Mouse (Mus musculus) lung, embryonic 14.5 days (tissue): Measurements from ENCODE around the gene Tle3. TPM values are rescaled to one million over a fixed set of nuclear protein-coding genes. Genes with fewer than 3 reads are reported as not detected.

Source experiments
- ATAC-seq: fragments of 200-750 bp; cut with Nextera tagmentation; 2 replicates; pipeline ENCODE4 v1.8.0; 2017; ENCODE audit warnings: mild to moderate bottlenecking, moderate TSS enrichment, moderate library complexity; ENCODE audit not compliant: insufficient read depth
- DNase-seq: peaks from one replicate; pipeline ENCODE4 v3.0.0-alpha.2; 2015
- H3K27ac ChIP-seq: fragments of 300-500 bp; sonication (generic); 2 replicates; pipeline ENCODE4 v1.5.1; 2014; ENCODE audit warnings: low read depth, mild to moderate bottlenecking, moderate library complexity
- H3K27me3 ChIP-seq: fragments of 300-500 bp; sonication (generic); 2 replicates; pipeline ENCODE4 v1.6.1; 2014; ENCODE audit warnings: low read length, control low read depth; ENCODE audit not compliant: insufficient read depth
- H3K36me3 ChIP-seq: fragments of 300-500 bp; sonication (generic); 2 replicates; pipeline ENCODE4 v1.6.1; 2014; ENCODE audit warnings: control low read depth; ENCODE audit not compliant: insufficient read depth
- H3K4me1 ChIP-seq: fragments of 300-500 bp; sonication (generic); 2 replicates; pipeline ENCODE4 v1.6.1; 2014; ENCODE audit warnings: antibody characterized with exemption, control low read depth; ENCODE audit not compliant: insufficient read depth
- H3K4me2 ChIP-seq: fragments of 300-500 bp; sonication (generic); 2 replicates; pipeline ENCODE4 v1.6.1; 2014; ENCODE audit warnings: mild to moderate bottlenecking
- H3K4me3 ChIP-seq: fragments of 300-500 bp; sonication (generic); 2 replicates; pipeline ENCODE4 v1.5.1; 2014; ENCODE audit warnings: low read depth, low read length
- H3K9ac ChIP-seq: fragments of 300-500 bp; sonication (generic); 2 replicates; pipeline ENCODE4 v1.6.1; 2014
- H3K9me3 ChIP-seq: fragments of 300-500 bp; sonication (generic); 2 replicates; pipeline ENCODE4 v1.6.1; 2016; ENCODE audit warnings: low read depth, low read length, control low read depth
- CTCF ChIP-seq: IDR thresholded peaks from 2 replicates; pipeline ENCODE4 v1.5.1; 2016; ENCODE audit warnings: antibody characterized with exemption, low read depth
- WGBS: fragments of 180-500 bp; shearing (Covaris S2); extraction: QIAGEN DNeasy Blood & Tissue Kit; methylation state at CpG from one replicate; pipeline ENCODE4 v1.1.7; 2014; 5-methylcytosine and 5-hydroxymethylcytosine counted together
- polyA plus RNA-seq: library from polyadenylated mRNA; unstranded; fragments of >200 nt; fragmentation: Nextera tagmentation; extraction: Ambion mirVana; gene quantifications from 2 replicates; pipeline ENCODE4 v1.2.1, GENCODE M21; 2014

Tle3 gene
- polyA plus RNA-seq, 1 experiment from 2014 or later = 32.5 TPM

GRCm38 (mm10) chr9:61457162-61457523 lies 85.0 kb downstream of the Tle3 start:
- no peak overlapping the region for H3K4me3 ChIP-seq
- H3K4me1 ChIP-seq = peaks cover 13% of the 10 kb centered on the region; the same call in 1 of the 2 replicates
- H3K27ac ChIP-seq = no peak overlapping the region
- H3K36me3 ChIP-seq = no peaks in the 10 kb centered on the region
- H3K4me2 ChIP-seq = no peak overlapping the region
- no peak for DNase-seq
- TF ChIP-seq CTCF = no peak
- 31% methylated on average over 10 of the region's 10 CpGs for WGBS
- no peak for ATAC-seq
- H3K9me3 ChIP-seq = no peaks in the 10 kb centered on the region
- no peaks in the 10 kb centered on the region; the same call in 1 of the 2 replicates for H3K27me3 ChIP-seq
- H3K9ac ChIP-seq = no peak overlapping the region

- WGBS = 25% methylated on average over 4 of the region's 4 CpGs
- Histone ChIP-seq H3K27ac (no peak overlapping the region), H3K36me3 (no peaks in the 10 kb centered on the region), H3K9ac (no peak overlapping the region), H3K9me3 (no peaks in the 10 kb centered on the region; the same call in 1 of the 2 replicates), H3K4me3 (no peak overlapping the region), H3K27me3 (no peaks in the 10 kb centered on the region; the same call in 1 of the 2 replicates), H3K4me2 (no peak overlapping the region), H3K4me1 (0 out of 2 replicates have a peak, but pooled peaks cover 3% of the 10 kb centered on the region)
- ATAC-seq (no peak), DNase-seq (no peak)
- no peak for TF ChIP-seq CTCF
Measured at GRCm38 (mm10) chr9:61461859-61462258, 89.7 kb downstream of the Tle3 start.

- no peak overlapping the region for H3K9ac ChIP-seq
- H3K27ac ChIP-seq = no peak overlapping the region
- no peaks in the 10 kb centered on the region for H3K27me3 ChIP-seq
- H3K4me2 ChIP-seq = no peak overlapping the region
- H3K4me1 ChIP-seq = no peaks in the 10 kb centered on the region
- H3K36me3 ChIP-seq = no peaks in the 10 kb centered on the region
- H3K9me3 ChIP-seq = no peaks in the 10 kb centered on the region; the same call in 1 of the 2 replicates
- DNase-seq (no peak), ATAC-seq (no peak)
- no peak for TF ChIP-seq CTCF
- WGBS = 77% methylated on average over 3 of the region's 3 CpGs
- H3K4me3 ChIP-seq = no peak overlapping the region
Measured at GRCm38 (mm10) chr9:61467436-61467835, 95.3 kb downstream of the Tle3 start.
